Mouse (Mus musculus) gonadal fat pad, adult 2 months (tissue): ENCODE measurements around the gene Shisal2b. TPM values are rescaled to one million over a fixed set of nuclear protein-coding genes. Genes with fewer than 3 reads are reported as not detected.

ENCODE experiments used
- DNase-seq: peaks from one replicate; pipeline ENCODE4 v3.0.0-alpha.2; 2012; ENCODE audit warnings: low read depth
- polyA plus RNA-seq: library from polyadenylated mRNA; depleted of rRNA; stranded (reverse); fragments of >200 nt; gene quantifications from 2 replicates; pipeline ENCODE4 v1.2.3, GENCODE M21; 2012; rRNA removed

Gene Shisal2b
- polyA plus RNA-seq, 1 experiment = not detected

GRCm38 (mm10) chr13:104816635-104817571 is 46.8 kb downstream of the Shisal2b start, which contains the start of gene Cwc27:
Cwc27 (minus strand) TSS chr13:104817142.
- peak; percentile 57 for DNase-seq

DNA sequence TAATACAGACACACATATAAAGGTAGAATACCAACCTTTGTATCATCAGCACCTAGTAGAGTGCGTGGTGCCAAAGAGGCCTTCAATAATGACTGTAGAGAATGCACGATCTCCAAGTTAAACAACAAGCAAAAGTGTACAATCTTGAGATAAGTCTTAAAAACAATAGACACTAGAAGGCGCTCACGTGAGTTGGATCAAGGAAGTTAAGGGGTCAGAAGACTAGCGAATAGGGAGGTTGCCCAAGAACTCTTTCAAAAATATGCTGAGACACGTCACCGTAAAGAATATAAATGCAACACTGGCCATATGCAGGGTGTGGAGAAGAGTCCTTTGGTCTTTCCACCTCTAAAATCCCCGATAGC is 47.4 kb downstream of the Shisal2b start:
- DNase-seq = no peak

DNA sequence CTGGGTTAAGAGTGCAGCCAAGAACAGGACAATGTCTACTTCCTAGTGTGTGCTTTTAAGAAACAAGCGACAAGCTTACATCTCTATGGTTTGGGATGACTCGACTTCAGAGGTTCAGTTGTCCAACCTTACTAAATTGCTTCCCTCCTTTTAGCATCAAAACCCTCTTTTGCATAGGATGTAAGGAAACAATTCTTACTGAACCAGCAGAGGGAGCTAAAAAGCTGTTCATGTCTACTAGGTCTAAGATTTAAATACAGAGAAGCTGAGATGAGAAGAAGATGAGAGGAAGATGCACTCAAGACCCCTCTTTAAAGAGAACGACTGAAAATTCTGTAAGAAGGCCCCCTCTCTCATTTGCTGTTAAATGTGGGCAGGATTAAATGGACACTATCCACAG is 58.0 kb downstream of the Shisal2b start:
- DNase-seq = no peak

- no peak for DNase-seq
Measured at GRCm38 (mm10) chr13:104799566-104800182, 64.0 kb downstream of the Shisal2b start.

DNA sequence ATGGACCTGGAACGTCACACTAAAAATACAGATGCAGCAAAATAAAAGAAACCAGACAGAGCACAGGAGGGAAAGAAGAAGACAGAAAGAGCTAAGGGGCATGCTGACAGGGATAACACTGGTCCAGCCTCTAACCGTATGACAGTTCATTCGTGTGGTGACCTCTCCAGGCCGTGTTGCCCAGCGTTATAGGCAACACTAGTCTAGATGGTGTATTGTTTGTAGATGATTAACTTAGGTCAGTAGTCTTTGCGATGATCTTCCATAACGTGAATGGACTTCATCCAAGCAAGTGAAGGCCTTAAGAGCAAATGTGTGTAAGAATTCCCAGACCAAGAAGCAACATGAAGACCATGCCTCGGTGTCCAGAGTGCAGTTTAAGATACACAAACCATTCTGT is 64.6 kb downstream of the Shisal2b start:
- DNase-seq = no peak

Other genes starting within 250 kb of the Shisal2b start
- 9.5 and 10.2 TPM in 2 replicates for gene Srek1ip1, start 71.4 kb downstream of the Shisal2b start, polyA plus RNA-seq
- 5.3 and 5.5 TPM in 2 replicates for gene Cwc27, start 46.8 kb downstream of the Shisal2b start, polyA plus RNA-seq
- gene Rgs7bp, start 191.0 kb upstream of the Shisal2b start, polyA plus RNA-seq = 1.9 and 2.1 TPM in 2 replicates
- not detected in 2 replicates for gene 4933425L06Rik, start 218.2 kb upstream of the Shisal2b start, polyA plus RNA-seq